Mouse (Mus musculus) cerebellum, adult 2 months (tissue): Measurements from ENCODE around the gene Nptx1. TPM values are rescaled to one million over a fixed set of nuclear protein-coding genes. Genes with fewer than 3 reads are reported as not detected.
A peak's percentile ranks its signal among the peaks of the same experiment; 100 is the strongest.

Source experiments
- DNase-seq, 2 experiments: peaks; one replicate each; pipeline ENCODE4 v3.0.0; 2021
- H3K27ac ChIP-seq: fragments of 200-500 bp; 2 replicates; pipeline ENCODE4 v1.5.1; 2012; ENCODE audit warnings: low read length, control low read depth, inconsistent platforms; ENCODE audit not compliant: insufficient read depth
- H3K27me3 ChIP-seq: fragments of 200-500 bp; 2 replicates; pipeline ENCODE4 v1.6.1; 2012; ENCODE audit warnings: inconsistent platforms, mild to moderate bottlenecking, low read length, moderate library complexity; ENCODE audit not compliant: control insufficient read depth, insufficient read depth
- H3K4me1 ChIP-seq: fragments of 200-500 bp; 2 replicates; pipeline ENCODE4 v1.6.1; 2011; ENCODE audit warnings: low read length; ENCODE audit not compliant: control insufficient read depth, insufficient read depth
- H3K4me3 ChIP-seq: fragments of 200-500 bp; replicated peaks from 2 replicates; pipeline ENCODE3; 2011; ENCODE audit warnings: mild to moderate bottlenecking, low read depth, low read length, control low read depth; ENCODE audit not compliant: insufficient read depth
- CTCF ChIP-seq: fragments of 200-500 bp; IDR thresholded peaks from 2 replicates; pipeline ENCODE4 v1.5.1; 2011; ENCODE audit warnings: low read depth, mild to moderate bottlenecking, control low read depth, low read length, moderate library complexity, borderline replicate concordance; ENCODE audit not compliant: insufficient read depth
- POLR2A ChIP-seq: fragments of 200-500 bp; IDR thresholded peaks from 2 replicates; pipeline ENCODE4 v1.6.1; 2011; ENCODE audit warnings: low read length, control low read depth, borderline replicate concordance; ENCODE audit not compliant: insufficient read depth
- WGBS: fragments of 180-500 bp; shearing (Covaris S2); methylation state at CpG from one replicate; pipeline ENCODE4 v1.1.7; 2018; 5-methylcytosine and 5-hydroxymethylcytosine counted together
- polyA plus RNA-seq: library from polyadenylated mRNA; depleted of rRNA; stranded (reverse); fragments of >200 nt; gene quantifications from 2 replicates; pipeline ENCODE4 v1.2.3, GENCODE M21; 2012

Gene Nptx1
- polyA plus RNA-seq, 1 experiment: 200 TPM

- no peaks in the 10 kb centered on the region for H3K27me3 ChIP-seq
- H3K27ac ChIP-seq: no peak overlapping the region
- TF ChIP-seq POLR2A: no peak
- H3K4me1 ChIP-seq: peaks cover 39% of the 10 kb centered on the region
- 39% methylated on average over 11 of the region's 11 CpGs for WGBS
- no peak for DNase-seq
- no peak overlapping the region for H3K4me3 ChIP-seq
These were observed 18.6 kb downstream of the Nptx1 start for GRCm38 (mm10) chr11:119528930-119529329.

- H3K27ac ChIP-seq: no peak overlapping the region
- no peak for DNase-seq
- TF ChIP-seq POLR2A: no peak
- no peak for TF ChIP-seq CTCF
- no peaks in the 10 kb centered on the region for H3K27me3 ChIP-seq
- 94% methylated on average over 14 of the region's 14 CpGs for WGBS
- H3K4me3 ChIP-seq: no peak overlapping the region
- H3K4me1 ChIP-seq: peaks cover 38% of the 10 kb centered on the region
These were observed 21.2 kb downstream of the Nptx1 start for GRCm38 (mm10) chr11:119526068-119526966.

- Histone ChIP-seq H3K4me1 (peaks cover 49% of the 10 kb centered on the region), H3K27me3 (no peaks in the 10 kb centered on the region), H3K4me3 (peak overlapping the region; percentile 1), H3K27ac (no peak overlapping the region)
- WGBS: 10% methylated on average over 33 of the region's 33 CpGs
- DNase-seq: peak; percentile 63 to 76
- TF ChIP-seq CTCF (no peak), POLR2A (no peak)
These were observed 23.0 kb downstream of the Nptx1 start for GRCm38 (mm10) chr11:119524545-119524949.

GRCm38 (mm10) chr11:119523392-119523791 lies 24.2 kb downstream of the Nptx1 start:
- Histone ChIP-seq H3K27me3 (no peaks in the 10 kb centered on the region), H3K4me3 (no peak overlapping the region), H3K4me1 (peaks cover 49% of the 10 kb centered on the region), H3K27ac (peak overlapping the region; percentile 73)
- no peak for DNase-seq
- no peak for TF ChIP-seq CTCF
- no peak for TF ChIP-seq POLR2A
- WGBS: 16% methylated on average over 3 of the region's 3 CpGs

GRCm38 (mm10) chr11:119522779-119523178 lies 24.8 kb downstream of the Nptx1 start:
- 4% methylated on average over 8 of the region's 8 CpGs for WGBS
- DNase-seq: peak; percentile 98 to 99
- no peaks in the 10 kb centered on the region for H3K27me3 ChIP-seq
- peaks cover 55% of the 10 kb centered on the region for H3K4me1 ChIP-seq
- H3K27ac ChIP-seq: peak overlapping the region; percentile 89
- H3K4me3 ChIP-seq: no peak overlapping the region
- peak; percentile 54; the same call in 1 of the 2 replicates for TF ChIP-seq POLR2A
- TF ChIP-seq CTCF: no peak

GRCm38 (mm10) chr11:119521920-119522710 lies 25.4 kb downstream of the Nptx1 start:
- TF ChIP-seq POLR2A (no peak), CTCF (no peak)
- peak in 1 of 2 experiments; percentile 88 for DNase-seq
- H3K4me1 ChIP-seq: peaks cover 62% of the 10 kb centered on the region
- WGBS: 8% methylated on average over 6 of the region's 6 CpGs
- H3K4me3 ChIP-seq: no peak overlapping the region
- peak overlapping the region; percentile 89 for H3K27ac ChIP-seq
- no peaks in the 10 kb centered on the region for H3K27me3 ChIP-seq

- peaks cover 76% of the 10 kb centered on the region for H3K4me1 ChIP-seq
- DNase-seq: no peak
- TF ChIP-seq CTCF: no peak
- no peak for TF ChIP-seq POLR2A
- no peaks in the 10 kb centered on the region for H3K27me3 ChIP-seq
- H3K27ac ChIP-seq: no peak overlapping the region
- no peak overlapping the region for H3K4me3 ChIP-seq
These were observed 26.9 kb downstream of the Nptx1 start for GRCm38 (mm10) chr11:119520713-119521063.

GRCm38 (mm10) chr11:119520005-119520712 lies 27.4 kb downstream of the Nptx1 start:
- peaks cover 81% of the 10 kb centered on the region for H3K4me1 ChIP-seq
- DNase-seq: no peak
- TF ChIP-seq POLR2A (no peak), CTCF (no peak)
- no peak overlapping the region for H3K4me3 ChIP-seq
- no peak overlapping the region for H3K27ac ChIP-seq
- H3K27me3 ChIP-seq: no peaks in the 10 kb centered on the region
- 52% methylated on average over 5 of the region's 5 CpGs for WGBS
